Mouse (Mus musculus) heart, embryonic 11.5 days (tissue): ENCODE measurements around the gene Osbpl10. TPM values are rescaled to one million over a fixed set of nuclear protein-coding genes. Genes with fewer than 3 reads are reported as not detected.

Source experiments
- ATAC-seq: fragments of 200-750 bp; cut with Nextera tagmentation; replicated peaks from 2 replicates; pipeline ENCODE4 v1.8.0; 2017; ENCODE audit warnings: moderate library complexity; ENCODE audit not compliant: insufficient number of reproducible peaks, low FRiP score, low TSS enrichment
- H3K27ac ChIP-seq: fragments of 300-500 bp; sonication (generic); 2 replicates; pipeline ENCODE4 v1.5.1; 2014; ENCODE audit warnings: mild to moderate bottlenecking, low read depth, low read length
- H3K27me3 ChIP-seq: fragments of 300-500 bp; sonication (generic); 2 replicates; pipeline ENCODE4 v1.6.1; 2014; ENCODE audit warnings: mild to moderate bottlenecking, low read length, mixed read lengths; ENCODE audit not compliant: control insufficient read depth, insufficient read depth
- H3K36me3 ChIP-seq: fragments of 300-500 bp; sonication (generic); 2 replicates; pipeline ENCODE4 v1.6.1; 2014; ENCODE audit warnings: mild to moderate bottlenecking, low read length, moderate library complexity, mixed read lengths; ENCODE audit not compliant: control insufficient read depth, insufficient read depth
- H3K4me1 ChIP-seq: fragments of 300-500 bp; sonication (generic); 2 replicates; pipeline ENCODE4 v1.6.1; 2014; ENCODE audit warnings: low read length; ENCODE audit not compliant: control insufficient read depth, insufficient read depth
- H3K4me2 ChIP-seq: fragments of 300-500 bp; sonication (generic); 2 replicates; pipeline ENCODE4 v1.6.1; 2014; ENCODE audit warnings: mild to moderate bottlenecking, moderate library complexity
- H3K4me3 ChIP-seq: fragments of 300-500 bp; sonication (generic); 2 replicates; pipeline ENCODE4 v1.5.1; 2014; ENCODE audit warnings: low read depth, low read length
- H3K9ac ChIP-seq: fragments of 300-500 bp; sonication (generic); 2 replicates; pipeline ENCODE4 v1.6.1; 2014; ENCODE audit warnings: mild to moderate bottlenecking, low read depth, low read length, moderate library complexity
- H3K9me3 ChIP-seq: fragments of 300-500 bp; sonication (generic); replicated peaks from 2 replicates; pipeline ENCODE4 v1.6.1; 2016; ENCODE audit warnings: low read length; ENCODE audit not compliant: control insufficient read depth
- WGBS: fragments of 180-500 bp; shearing (Covaris S2); extraction: QIAGEN DNeasy Blood & Tissue Kit; methylation state at CpG from one replicate; pipeline ENCODE4 v1.1.7; 2014; ENCODE audit not compliant: insufficient replicate concordance; 5-methylcytosine and 5-hydroxymethylcytosine counted together
- polyA plus RNA-seq: library from polyadenylated mRNA; unstranded; fragments of >200 nt; fragmentation: Nextera tagmentation; extraction: Ambion mirVana; gene quantifications from 2 replicates; pipeline ENCODE4 v1.2.1, GENCODE M21; 2014

Gene Osbpl10
- polyA plus RNA-seq: 1.2 and 1.6 TPM in 2 replicates

DNA sequence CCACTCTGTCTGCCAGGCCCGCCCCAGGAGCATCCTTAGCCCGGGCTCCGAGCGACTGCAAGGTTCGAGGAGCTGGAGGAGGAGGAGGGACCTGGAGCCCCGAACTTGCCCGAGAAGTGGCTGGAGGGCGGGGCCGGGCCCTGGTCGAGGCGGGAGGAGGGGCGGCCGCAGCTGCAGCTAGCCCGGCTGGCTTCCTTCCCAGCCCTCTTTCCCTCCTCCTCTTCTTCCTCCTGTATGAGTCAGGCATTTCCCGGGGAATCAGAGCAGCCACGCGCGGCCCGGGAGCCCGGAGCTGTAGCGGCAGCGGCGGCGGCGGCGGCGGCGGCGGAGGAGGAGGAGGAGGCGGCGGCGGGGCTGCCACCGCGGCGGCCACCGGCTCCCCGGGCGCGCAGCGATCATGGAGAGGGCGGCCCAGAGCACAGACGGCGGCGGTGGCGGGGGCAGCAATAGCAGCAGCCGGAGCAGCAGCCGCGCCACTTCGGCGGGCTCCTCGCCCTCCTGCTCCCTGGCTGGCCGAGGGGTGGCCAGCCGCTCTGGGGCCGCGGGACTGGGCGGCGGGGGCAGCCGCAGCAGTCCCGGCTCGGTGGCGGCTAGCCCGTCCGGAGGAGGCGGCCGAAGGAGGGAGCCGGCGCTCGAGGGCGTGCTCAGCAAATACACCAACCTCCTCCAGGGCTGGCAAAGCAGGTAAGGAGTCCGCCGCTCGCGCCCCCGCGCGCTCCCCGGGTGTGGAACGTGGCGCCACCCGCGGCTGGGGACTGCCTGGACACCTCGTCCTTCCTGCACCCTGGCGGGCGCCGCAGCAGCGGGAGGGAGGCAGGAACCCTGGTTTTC is at the start of gene Osbpl10:
Osbpl10 (plus strand) TSS at position 289 of the 831 bp plus-strand sequence.
- H3K9ac ChIP-seq: peak within 1 kb of the TSS; percentile 85
- peaks cover 7% of the 10 kb centered on the region; the same call in 1 of the 2 replicates for H3K27me3 ChIP-seq
- under 1% methylated on average over 62 of the region's 86 CpGs for WGBS
- H3K4me3 ChIP-seq: peak within 1 kb of the TSS; percentile 80
- H3K9me3 ChIP-seq: no peaks in the 10 kb centered on the region
- ATAC-seq: peak; percentile 69
- peaks cover 11% of the 10 kb centered on the region for H3K4me1 ChIP-seq
- peak within 1 kb of the TSS; percentile 94 for H3K4me2 ChIP-seq
- H3K27ac ChIP-seq: peak within 1 kb of the TSS; percentile 79
- H3K36me3 ChIP-seq: no peaks in the 10 kb centered on the region

DNA sequence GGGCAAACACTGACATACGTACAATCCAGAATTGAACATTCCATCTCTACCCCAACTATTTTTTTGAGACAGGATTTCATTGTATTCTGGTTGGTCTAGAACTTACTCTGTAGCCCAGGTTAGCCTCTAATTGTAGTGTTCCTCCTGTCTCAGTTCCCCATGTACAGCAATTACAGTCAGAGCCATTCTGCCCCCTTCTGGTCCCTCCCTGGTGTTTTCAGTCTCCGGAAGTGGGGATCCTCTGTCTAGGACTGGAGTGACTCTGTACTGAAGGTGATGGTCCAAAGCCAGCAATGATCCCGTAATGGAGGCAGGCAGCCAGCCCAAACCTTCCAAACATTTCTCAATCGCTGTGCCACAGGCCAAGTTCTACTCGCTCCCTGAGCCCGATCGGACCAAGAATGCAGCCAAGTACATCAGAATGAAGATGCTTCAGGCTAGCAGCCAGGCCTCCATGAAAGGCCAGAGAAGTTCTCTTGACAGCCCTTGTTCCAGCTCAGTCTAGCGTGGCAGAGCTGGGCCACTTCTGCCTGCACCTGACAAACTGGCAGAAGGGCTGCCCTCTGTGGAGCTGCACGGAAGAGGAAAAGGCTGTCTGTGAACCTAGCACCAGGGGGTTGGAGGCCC is 47.8 kb upstream of the Osbpl10 start:
- 91% methylated on average over 9 of the region's 9 CpGs for WGBS
- H3K9ac ChIP-seq: no peak overlapping the region
- H3K4me2 ChIP-seq: no peak overlapping the region
- H3K4me3 ChIP-seq: no peak overlapping the region
- no peaks in the 10 kb centered on the region for H3K36me3 ChIP-seq
- no peak overlapping the region for H3K27ac ChIP-seq
- H3K27me3 ChIP-seq: no peaks in the 10 kb centered on the region
- peaks cover 4% of the 10 kb centered on the region; the same call in 1 of the 2 replicates for H3K4me1 ChIP-seq
- ATAC-seq: no peak
- H3K9me3 ChIP-seq: no peaks in the 10 kb centered on the region

DNA sequence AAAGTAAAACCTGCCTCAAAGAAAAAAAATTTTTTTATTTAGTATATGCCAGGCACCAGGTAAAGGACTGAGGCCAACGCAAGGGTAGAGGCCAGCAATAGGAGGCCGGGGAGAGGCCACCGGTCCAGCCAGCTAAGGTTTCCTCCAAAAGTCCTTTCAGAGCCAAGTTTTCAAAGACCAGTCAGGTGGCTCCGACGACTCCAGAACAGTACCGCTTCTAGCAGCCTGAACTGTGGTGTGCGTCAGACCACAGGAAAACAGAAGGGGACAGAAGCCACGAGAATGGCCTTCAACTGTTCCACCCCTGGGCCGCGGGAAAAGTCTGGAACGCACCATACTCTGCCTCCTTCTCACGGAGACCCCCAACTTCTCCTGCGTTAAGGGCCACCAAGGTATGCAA is 45.8 kb upstream of the Osbpl10 start:
- H3K36me3 ChIP-seq: no peaks in the 10 kb centered on the region
- H3K27ac ChIP-seq: no peak overlapping the region
- peak overlapping the region; percentile 71 for H3K9ac ChIP-seq
- no peaks in the 10 kb centered on the region for H3K27me3 ChIP-seq
- H3K4me2 ChIP-seq: peak overlapping the region; percentile 93
- H3K9me3 ChIP-seq: no peaks in the 10 kb centered on the region
- peak overlapping the region; percentile 68 for H3K4me3 ChIP-seq
- WGBS: 23% methylated on average over 13 of the region's 13 CpGs
- ATAC-seq: no peak
- H3K4me1 ChIP-seq: peaks cover 4% of the 10 kb centered on the region; the same call in 1 of the 2 replicates

DNA sequence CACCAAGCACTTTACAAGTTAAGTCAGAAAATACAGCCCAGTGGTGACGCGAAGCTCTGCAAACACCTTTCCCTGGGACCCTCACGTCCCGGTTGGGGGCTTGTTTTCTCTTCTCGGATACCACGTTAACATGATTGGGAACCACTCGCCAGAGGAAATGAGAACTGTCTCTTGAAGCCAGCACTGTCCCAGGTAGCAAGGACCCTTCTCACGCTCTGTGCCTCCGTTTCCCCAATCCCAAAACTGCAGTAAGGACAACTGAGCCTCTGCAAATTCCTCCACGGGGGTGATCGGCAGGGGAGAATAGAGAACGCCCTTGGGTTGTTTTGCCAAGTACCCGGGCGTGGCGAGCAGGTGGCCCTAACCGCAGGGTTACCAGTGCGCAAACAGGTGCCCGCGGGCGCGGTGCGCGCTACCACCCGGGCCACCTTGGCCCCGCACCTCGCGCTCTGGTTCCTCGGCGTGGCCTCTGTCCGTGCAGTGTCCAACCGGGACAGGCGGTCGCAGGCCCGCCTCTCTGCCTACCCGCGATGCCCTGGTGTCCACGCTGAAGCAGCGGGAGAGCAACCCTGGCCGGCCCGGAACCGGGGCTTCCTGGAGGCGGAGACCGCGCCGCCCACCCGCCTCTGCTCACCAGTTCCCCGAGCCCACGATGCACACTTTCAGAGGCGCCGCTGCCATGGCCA is 45.2 kb upstream of the Osbpl10 start:
- Histone ChIP-seq H3K4me3 (peak overlapping the region; percentile 68), H3K36me3 (no peaks in the 10 kb centered on the region), H3K4me2 (peak overlapping the region; percentile 93), H3K27ac (peak overlapping the region; percentile 62; the same call in 1 of the 2 replicates), H3K4me1 (peaks cover 4% of the 10 kb centered on the region; the same call in 1 of the 2 replicates), H3K27me3 (no peaks in the 10 kb centered on the region), H3K9ac (peak overlapping the region; percentile 71), H3K9me3 (no peaks in the 10 kb centered on the region)
- peak; percentile 58 for ATAC-seq
- under 1% methylated on average over 50 of the region's 50 CpGs for WGBS

DNA sequence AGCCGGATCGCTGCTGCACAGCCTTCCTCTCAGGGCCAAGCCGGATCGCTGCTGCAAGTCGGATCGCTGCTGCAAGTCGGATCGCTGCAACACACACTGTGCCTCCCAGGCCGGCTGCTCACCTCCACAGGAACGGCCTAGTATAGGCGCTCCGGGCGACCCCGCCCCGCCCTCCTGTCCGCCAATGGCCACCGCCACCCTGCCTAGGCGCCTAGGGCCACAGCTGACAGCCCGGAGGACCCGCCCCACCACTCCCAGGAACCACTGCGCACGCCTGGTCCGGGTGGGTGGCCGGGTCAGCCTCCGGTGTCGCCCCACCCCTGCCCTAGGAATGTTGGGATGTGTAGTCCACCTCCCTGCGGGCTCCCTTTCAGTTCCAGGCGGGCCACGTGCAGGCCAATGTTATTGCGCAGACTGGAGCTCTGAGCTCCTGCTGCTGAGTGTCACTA is 44.6 kb upstream of the Osbpl10 start, which contains the start of gene Gpd1l:
Gpd1l (minus strand) TSS at position 265 of the 449 bp plus-strand sequence.
- peak within 1 kb of the TSS; percentile 62; the same call in 1 of the 2 replicates for H3K27ac ChIP-seq

DNA sequence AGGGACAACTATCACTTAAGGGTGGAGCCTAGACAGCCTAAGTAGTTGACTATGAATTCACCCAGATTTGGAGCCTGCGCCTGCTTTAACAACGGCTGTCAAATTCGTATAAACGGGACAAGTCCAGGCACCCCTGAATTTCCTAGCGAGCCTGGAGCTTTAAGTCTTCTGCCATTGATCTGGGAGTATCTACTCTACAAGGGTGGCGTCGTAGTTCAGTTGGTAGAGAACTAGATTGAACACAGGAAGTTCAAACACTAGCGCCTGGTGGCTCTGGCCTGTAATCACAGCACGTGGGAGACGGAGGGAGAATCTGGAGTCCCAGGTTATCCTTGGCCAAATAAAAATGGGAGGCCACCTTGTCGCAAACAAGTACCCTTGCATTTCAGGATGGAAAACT is 44.1 kb upstream of the Osbpl10 start:
- ATAC-seq: no peak
- peak overlapping the region; percentile 68 for H3K4me3 ChIP-seq
- no peak overlapping the region for H3K27ac ChIP-seq
- no peaks in the 10 kb centered on the region for H3K36me3 ChIP-seq
- H3K9ac ChIP-seq: 0 out of 2 replicates have a peak overlapping the region, but pooled peaks have one; percentile 22
- H3K27me3 ChIP-seq: no peaks in the 10 kb centered on the region
- H3K4me2 ChIP-seq: peak overlapping the region; percentile 93
- H3K9me3 ChIP-seq: no peaks in the 10 kb centered on the region
- WGBS: 61% methylated on average over 11 of the region's 11 CpGs
- peaks cover 4% of the 10 kb centered on the region; the same call in 1 of the 2 replicates for H3K4me1 ChIP-seq

More for the DNA sequence above, 44.6 kb upstream of the Osbpl10 start, which contains the start of gene Gpd1l:
- H3K4me1 ChIP-seq: peaks cover 4% of the 10 kb centered on the region; the same call in 1 of the 2 replicates
- H3K9ac ChIP-seq: peak within 1 kb of the TSS; percentile 71
- ATAC-seq: peak; percentile 98
- WGBS: under 1% methylated on average over 28 of the region's 30 CpGs
- no peaks in the 10 kb centered on the region for H3K36me3 ChIP-seq
- H3K4me3 ChIP-seq: peak within 1 kb of the TSS; percentile 68
- peak within 1 kb of the TSS; percentile 93 for H3K4me2 ChIP-seq
- H3K27me3 ChIP-seq: no peaks in the 10 kb centered on the region
- H3K9me3 ChIP-seq: no peaks in the 10 kb centered on the region

DNA sequence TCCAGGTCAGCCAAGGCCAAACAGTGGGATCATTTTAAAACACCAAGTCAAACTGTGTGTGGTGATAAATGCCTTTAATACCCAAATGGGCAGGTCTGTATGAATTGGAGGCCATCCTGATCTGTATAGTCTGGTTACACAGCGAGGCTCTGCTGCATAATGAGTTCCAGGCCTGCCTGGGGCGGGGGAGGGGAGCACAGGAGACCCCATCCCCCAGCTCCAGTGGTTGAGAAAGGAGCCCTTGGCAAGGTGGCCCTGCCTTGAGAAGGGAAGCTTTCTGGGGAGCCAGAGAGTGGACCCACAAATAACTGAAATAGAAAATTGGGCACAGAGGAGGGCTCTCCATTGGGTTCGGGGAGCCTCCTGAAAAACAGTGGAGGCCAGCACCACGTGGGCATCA is 43.0 kb upstream of the Osbpl10 start:
- no peak for ATAC-seq
- H3K4me1 ChIP-seq: peaks cover 4% of the 10 kb centered on the region; the same call in 1 of the 2 replicates
- no peak overlapping the region for H3K9ac ChIP-seq
- no peak overlapping the region for H3K27ac ChIP-seq
- no peak overlapping the region for H3K4me3 ChIP-seq
- no peaks in the 10 kb centered on the region for H3K36me3 ChIP-seq
- 81% methylated on average over 4 of the region's 4 CpGs for WGBS
- H3K9me3 ChIP-seq: no peaks in the 10 kb centered on the region
- H3K27me3 ChIP-seq: no peaks in the 10 kb centered on the region
- H3K4me2 ChIP-seq: no peak overlapping the region

DNA sequence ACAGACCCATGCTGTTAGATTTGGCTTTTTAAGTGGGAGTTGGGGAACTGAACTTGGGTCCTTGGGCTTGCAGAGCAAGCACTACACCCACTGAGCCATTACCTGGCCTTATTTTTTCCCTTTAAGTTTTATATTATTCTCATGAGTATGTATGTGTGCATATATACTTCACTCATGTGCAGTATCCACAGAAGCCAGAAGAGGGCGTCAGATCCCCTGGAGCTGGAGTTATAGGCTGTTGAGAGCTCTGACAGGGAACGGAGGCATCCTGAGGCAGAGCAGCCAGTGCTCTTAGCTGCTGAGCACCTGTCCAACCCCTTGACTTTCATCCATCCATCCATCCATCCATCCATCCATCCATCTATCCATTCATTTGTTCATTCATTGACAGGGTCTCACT is 41.7 kb upstream of the Osbpl10 start:
- H3K4me2 ChIP-seq: no peak overlapping the region
- WGBS: 69% methylated on average over 2 of the region's 2 CpGs
- no peak for ATAC-seq
- no peaks in the 10 kb centered on the region for H3K36me3 ChIP-seq
- peaks cover 4% of the 10 kb centered on the region; the same call in 1 of the 2 replicates for H3K4me1 ChIP-seq
- no peaks in the 10 kb centered on the region for H3K9me3 ChIP-seq
- H3K27me3 ChIP-seq: no peaks in the 10 kb centered on the region
- no peak overlapping the region for H3K4me3 ChIP-seq
- no peak overlapping the region for H3K9ac ChIP-seq
- no peak overlapping the region for H3K27ac ChIP-seq
